Mouse (Mus musculus) neural tube, embryonic 13.5 days (tissue): ENCODE results near the gene H1foo. TPM values are rescaled to one million over a fixed set of nuclear protein-coding genes. Genes with fewer than 3 reads are reported as not detected.

Experiments used
- ATAC-seq: fragments of 200-750 bp; cut with Nextera tagmentation; 2 replicates; pipeline ENCODE4 v1.8.0; 2017; ENCODE audit warnings: low read depth, mild to moderate bottlenecking, moderate TSS enrichment, moderate library complexity
- H3K27ac ChIP-seq: fragments of 300-500 bp; sonication (generic); replicated peaks from 2 replicates; pipeline ENCODE4 v1.5.1; 2015; ENCODE audit warnings: moderate library complexity, mild to moderate bottlenecking, inconsistent platforms
- H3K27me3 ChIP-seq: fragments of 300-500 bp; sonication (generic); 2 replicates; pipeline ENCODE4 v1.6.1; 2015; ENCODE audit warnings: mild to moderate bottlenecking, inconsistent platforms
- H3K36me3 ChIP-seq: fragments of 300-500 bp; sonication (generic); 2 replicates; pipeline ENCODE4 v1.6.1; 2015; ENCODE audit warnings: mild to moderate bottlenecking, inconsistent platforms
- H3K4me1 ChIP-seq: fragments of 300-500 bp; sonication (generic); replicated peaks from 2 replicates; pipeline ENCODE4 v1.6.1; 2015; ENCODE audit warnings: inconsistent platforms
- H3K4me2 ChIP-seq: fragments of 300-500 bp; sonication (generic); 2 replicates; pipeline ENCODE4 v1.6.1; 2015; ENCODE audit warnings: inconsistent platforms, mild to moderate bottlenecking, moderate library complexity
- H3K4me3 ChIP-seq: fragments of 300-500 bp; sonication (generic); 2 replicates; pipeline ENCODE4 v1.5.1; 2015; ENCODE audit warnings: mild to moderate bottlenecking, inconsistent platforms
- H3K9ac ChIP-seq: fragments of 300-500 bp; sonication (generic); 2 replicates; pipeline ENCODE4 v1.6.1; 2015; ENCODE audit warnings: moderate library complexity, mild to moderate bottlenecking, inconsistent platforms
- H3K9me3 ChIP-seq: fragments of 300-500 bp; sonication (generic); 2 replicates; pipeline ENCODE4 v1.6.1; 2016; ENCODE audit warnings: inconsistent platforms
- WGBS: fragments of 180-500 bp; shearing (Covaris S2); methylation state at CpG from one replicate; pipeline ENCODE4 v1.1.7; 2015; 5-methylcytosine and 5-hydroxymethylcytosine counted together
- polyA plus RNA-seq: library from polyadenylated mRNA; unstranded; fragments of >200 nt; fragmentation: Nextera tagmentation; extraction: Ambion mirVana; gene quantifications from 2 replicates; pipeline ENCODE4 v1.2.1, GENCODE M21; 2015

Gene H1foo
- polyA plus RNA-seq, 1 experiment from 2014 or later = not detected

DNA sequence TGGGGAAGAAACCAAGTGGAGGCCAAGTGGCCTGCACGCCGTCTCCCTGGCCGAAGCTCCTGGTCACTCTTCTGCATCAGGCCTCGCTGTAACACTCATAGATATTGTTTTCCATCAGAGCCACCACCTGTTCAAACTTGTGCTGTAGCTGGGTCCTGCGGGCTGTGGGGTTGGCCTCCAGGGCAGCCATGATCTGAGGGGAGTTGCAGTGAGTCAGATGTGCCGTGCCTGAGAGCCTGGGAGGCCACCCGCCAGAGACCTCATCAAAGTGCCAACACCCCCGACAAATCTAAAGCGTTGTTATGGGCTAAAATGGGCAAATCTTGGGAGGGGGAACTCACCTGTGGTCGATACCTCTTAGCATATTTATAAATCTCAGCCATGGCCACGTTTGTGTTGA lies 10.9 kb downstream of the H1foo start:
- Histone ChIP-seq H3K4me2 (no peak overlapping the region), H3K9ac (no peak overlapping the region), H3K4me3 (no peak overlapping the region), H3K27ac (no peak overlapping the region), H3K27me3 (no peaks in the 10 kb centered on the region), H3K4me1 (peaks cover 16% of the 10 kb centered on the region), H3K9me3 (no peaks in the 10 kb centered on the region), H3K36me3 (no peaks in the 10 kb centered on the region)
- WGBS = 84% methylated on average over 11 of the region's 11 CpGs
- ATAC-seq = no peak

DNA sequence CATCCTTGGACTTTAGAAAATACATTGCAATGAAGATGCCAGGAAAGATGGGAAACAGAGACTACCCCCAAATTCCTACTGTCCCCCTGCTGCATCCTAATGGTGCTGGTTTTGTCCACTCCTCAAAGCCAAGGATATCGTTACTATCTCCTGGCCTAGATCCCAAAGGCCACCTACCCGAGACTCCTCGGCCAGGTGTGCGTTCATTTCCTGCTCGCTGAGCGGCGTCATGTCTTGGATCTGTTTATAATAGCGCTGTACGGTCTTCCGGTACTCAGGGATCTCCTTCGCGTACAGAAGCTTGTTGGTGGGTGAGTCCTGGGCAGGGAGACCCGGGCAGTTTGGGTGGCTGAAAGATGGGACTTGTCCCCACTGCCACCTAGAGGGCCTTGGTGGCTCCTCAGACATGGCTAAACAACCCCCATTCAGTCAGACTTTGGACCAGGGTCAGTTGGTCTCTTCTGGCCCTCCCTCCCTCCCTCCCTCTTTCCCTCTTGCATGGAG lies 11.7 kb downstream of the H1foo start:
- Histone ChIP-seq H3K9ac (no peak overlapping the region), H3K27me3 (no peaks in the 10 kb centered on the region), H3K27ac (no peak overlapping the region), H3K4me1 (peaks cover 16% of the 10 kb centered on the region), H3K9me3 (no peaks in the 10 kb centered on the region), H3K36me3 (no peaks in the 10 kb centered on the region), H3K4me3 (no peak overlapping the region), H3K4me2 (no peak overlapping the region)
- WGBS = 89% methylated on average over 13 of the region's 13 CpGs
- ATAC-seq = peak; percentile 4; the same call in 1 of the 2 replicates

- Histone ChIP-seq H3K4me3 (no peak overlapping the region), H3K9ac (no peak overlapping the region), H3K36me3 (no peaks in the 10 kb centered on the region), H3K4me1 (peaks cover 16% of the 10 kb centered on the region), H3K4me2 (no peak overlapping the region), H3K9me3 (no peaks in the 10 kb centered on the region), H3K27me3 (no peaks in the 10 kb centered on the region), H3K27ac (0 out of 2 replicates have a peak overlapping the region, but pooled peaks have one; percentile 9)
- WGBS = 42% methylated on average over 16 of the region's 16 CpGs
- peak; percentile 29; the same call in 1 of the 2 replicates for ATAC-seq
Observed at GRCm38 (mm10) chr6:115956922-115957601, 12.3 kb downstream of the H1foo start.

- 55% methylated on average over 6 of the region's 6 CpGs for WGBS
- ATAC-seq = no peak
- Histone ChIP-seq H3K9me3 (no peaks in the 10 kb centered on the region), H3K4me3 (no peak overlapping the region), H3K4me1 (peaks cover 16% of the 10 kb centered on the region), H3K4me2 (no peak overlapping the region), H3K36me3 (no peaks in the 10 kb centered on the region), H3K27me3 (no peaks in the 10 kb centered on the region), H3K27ac (0 out of 2 replicates have a peak overlapping the region, but pooled peaks have one; percentile 9), H3K9ac (no peak overlapping the region)
Observed at GRCm38 (mm10) chr6:115957681-115958080, 12.9 kb downstream of the H1foo start.

GRCm38 (mm10) chr6:115958445-115958844 lies 13.7 kb downstream of the H1foo start:
- ATAC-seq = no peak
- H3K27me3 ChIP-seq = no peaks in the 10 kb centered on the region
- no peak overlapping the region for H3K4me3 ChIP-seq
- no peak overlapping the region for H3K9ac ChIP-seq
- 91% methylated on average over 9 of the region's 9 CpGs for WGBS
- H3K4me1 ChIP-seq = peaks cover 16% of the 10 kb centered on the region
- no peak overlapping the region for H3K27ac ChIP-seq
- no peak overlapping the region for H3K4me2 ChIP-seq
- no peaks in the 10 kb centered on the region for H3K9me3 ChIP-seq
- H3K36me3 ChIP-seq = no peaks in the 10 kb centered on the region

DNA sequence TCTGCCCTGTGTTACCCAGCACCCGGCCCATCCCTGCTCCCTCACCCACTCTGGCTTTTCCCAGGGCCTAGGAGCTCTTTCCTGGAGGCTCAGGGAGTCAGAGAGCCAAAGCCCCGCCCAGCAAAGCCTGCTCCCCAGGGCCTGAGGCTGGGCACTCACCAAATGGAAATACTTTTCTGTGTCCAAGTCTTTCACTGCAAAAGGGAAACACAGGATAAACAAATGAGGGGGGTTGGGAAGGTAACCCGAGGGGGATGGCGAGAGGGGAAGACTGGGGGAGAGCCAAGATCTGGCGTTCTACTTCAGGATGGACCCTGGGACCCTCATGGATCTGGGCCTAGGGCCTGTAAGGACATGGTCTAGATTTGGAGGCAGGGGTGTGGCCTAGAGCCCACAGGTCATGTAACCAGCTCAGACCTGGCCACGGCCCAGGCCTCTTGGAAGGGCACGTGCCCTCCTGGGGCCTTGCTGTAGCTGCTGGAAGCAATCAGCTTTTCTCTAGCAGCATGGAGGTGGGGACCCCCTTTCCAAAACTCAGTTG lies 14.5 kb downstream of the H1foo start:
- no peak overlapping the region for H3K27ac ChIP-seq
- H3K9ac ChIP-seq = no peak overlapping the region
- no peak overlapping the region for H3K4me3 ChIP-seq
- no peak for ATAC-seq
- H3K9me3 ChIP-seq = no peaks in the 10 kb centered on the region
- WGBS = 81% methylated on average over 7 of the region's 7 CpGs
- no peaks in the 10 kb centered on the region for H3K27me3 ChIP-seq
- H3K4me1 ChIP-seq = peaks cover 16% of the 10 kb centered on the region
- H3K4me2 ChIP-seq = no peak overlapping the region
- H3K36me3 ChIP-seq = no peaks in the 10 kb centered on the region

DNA sequence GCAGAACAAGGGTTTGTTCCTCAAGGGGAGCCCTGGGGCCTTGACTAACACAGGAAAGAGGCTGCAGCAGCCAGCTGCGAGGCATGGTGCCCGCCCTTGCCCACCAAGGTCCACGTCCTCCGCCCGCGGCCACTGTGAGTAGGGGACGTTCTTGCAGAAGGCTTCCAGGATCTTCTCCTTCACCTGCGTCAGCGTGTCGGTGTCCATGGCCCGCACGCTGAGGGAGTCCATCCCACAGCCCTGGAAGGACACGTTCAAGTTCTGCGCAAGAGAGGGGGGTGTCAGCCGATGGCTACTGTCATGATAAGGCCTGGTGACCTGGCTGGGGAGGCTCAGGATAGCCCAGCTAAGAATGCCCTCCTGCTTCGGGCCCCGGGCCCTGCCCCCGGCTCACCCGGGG lies 15.6 kb downstream of the H1foo start:
- Histone ChIP-seq H3K4me2 (no peak overlapping the region), H3K9ac (no peak overlapping the region), H3K36me3 (no peaks in the 10 kb centered on the region), H3K4me1 (peaks cover 16% of the 10 kb centered on the region), H3K27me3 (no peaks in the 10 kb centered on the region), H3K9me3 (no peaks in the 10 kb centered on the region), H3K4me3 (no peak overlapping the region), H3K27ac (no peak overlapping the region)
- ATAC-seq = no peak
- WGBS = 90% methylated on average over 19 of the region's 19 CpGs

DNA sequence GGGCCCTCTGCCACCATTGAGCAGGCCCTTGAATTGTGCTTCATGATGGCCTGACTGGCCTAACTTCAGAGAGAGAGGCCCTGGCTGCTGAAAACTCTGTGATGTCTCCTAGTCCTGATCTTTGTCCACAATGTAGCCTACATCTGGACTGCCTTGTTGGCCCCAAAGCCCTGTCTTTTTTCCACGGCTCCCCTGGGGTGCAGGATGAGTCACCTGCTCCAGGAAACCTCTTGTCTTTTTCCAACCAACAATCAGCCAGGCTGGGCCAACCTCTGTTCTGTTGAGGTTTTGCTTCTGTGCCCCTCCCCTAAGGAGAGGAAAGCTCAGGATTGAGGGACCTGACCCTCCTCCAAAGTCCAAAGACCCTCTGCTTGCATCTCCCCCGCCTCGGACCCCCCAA lies 17.0 kb downstream of the H1foo start:
- Histone ChIP-seq H3K4me3 (no peak overlapping the region), H3K36me3 (no peaks in the 10 kb centered on the region), H3K9ac (no peak overlapping the region), H3K27ac (no peak overlapping the region), H3K4me1 (peaks cover 12% of the 10 kb centered on the region), H3K27me3 (no peaks in the 10 kb centered on the region), H3K9me3 (no peaks in the 10 kb centered on the region), H3K4me2 (no peak overlapping the region)
- 88% methylated on average over 3 of the region's 3 CpGs for WGBS
- ATAC-seq = no peak

DNA sequence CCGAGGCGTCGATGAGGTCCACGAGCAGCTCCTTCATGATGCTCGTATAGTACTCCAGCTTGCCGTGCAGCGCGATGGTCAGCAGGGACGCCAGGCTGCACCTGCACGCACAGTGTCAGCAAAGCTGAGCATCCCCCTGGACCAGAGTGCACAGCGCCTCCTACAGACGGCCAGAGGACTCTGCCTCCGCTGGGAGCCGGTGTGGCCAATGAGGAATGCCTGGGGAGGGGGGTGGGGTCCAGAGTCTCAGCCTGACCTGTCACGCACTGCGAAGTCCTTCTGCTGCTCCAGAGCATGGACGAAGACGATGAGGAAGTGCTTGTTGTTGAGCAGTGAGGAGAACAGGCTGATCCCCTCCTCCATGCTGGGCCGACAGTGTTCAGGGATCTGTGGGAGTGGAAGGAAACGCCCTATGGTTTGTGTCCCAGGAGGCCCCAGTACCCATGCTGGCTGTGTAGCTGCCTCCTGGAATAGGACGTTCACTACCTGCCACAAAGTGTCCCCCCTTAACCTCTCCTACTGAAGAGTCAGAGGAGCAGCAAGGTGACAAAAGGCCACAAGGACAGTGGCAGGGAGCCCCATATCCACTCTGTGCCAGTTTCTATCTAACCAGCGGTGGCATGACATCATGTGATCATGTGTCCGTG lies 17.8 kb downstream of the H1foo start:
- no peak overlapping the region for H3K4me3 ChIP-seq
- no peak for ATAC-seq
- H3K4me1 ChIP-seq = peaks cover 3% of the 10 kb centered on the region
- H3K27ac ChIP-seq = no peak overlapping the region
- H3K4me2 ChIP-seq = no peak overlapping the region
- no peak overlapping the region for H3K9ac ChIP-seq
- no peaks in the 10 kb centered on the region for H3K27me3 ChIP-seq
- H3K36me3 ChIP-seq = no peaks in the 10 kb centered on the region
- WGBS = 40% methylated on average over 23 of the region's 23 CpGs
- H3K9me3 ChIP-seq = no peaks in the 10 kb centered on the region

- no peaks in the 10 kb centered on the region for H3K9me3 ChIP-seq
- no peak overlapping the region for H3K4me3 ChIP-seq
- H3K27me3 ChIP-seq = no peaks in the 10 kb centered on the region
- no peak overlapping the region for H3K27ac ChIP-seq
- no peak for ATAC-seq
- H3K4me1 ChIP-seq = peaks cover 7% of the 10 kb centered on the region; the same call in 1 of the 2 replicates
- H3K9ac ChIP-seq = no peak overlapping the region
- no peak overlapping the region for H3K4me2 ChIP-seq
- WGBS = 78% methylated on average over 9 of the region's 9 CpGs
- no peaks in the 10 kb centered on the region for H3K36me3 ChIP-seq
Observed at GRCm38 (mm10) chr6:115963656-115964055, 18.9 kb downstream of the H1foo start.

- Histone ChIP-seq H3K9ac (no peak overlapping the region), H3K27me3 (no peaks in the 10 kb centered on the region), H3K27ac (no peak overlapping the region), H3K4me3 (no peak overlapping the region), H3K9me3 (no peaks in the 10 kb centered on the region), H3K4me2 (no peak overlapping the region), H3K4me1 (peaks cover 17% of the 10 kb centered on the region), H3K36me3 (no peaks in the 10 kb centered on the region)
- WGBS = 94% methylated on average over 19 of the region's 19 CpGs
- ATAC-seq = no peak
Observed at GRCm38 (mm10) chr6:115966227-115966966, 21.7 kb downstream of the H1foo start.
